Mouse (Mus musculus): ENCODE data around the gene Clic3. TPM values are rescaled to one million over a fixed set of nuclear protein-coding genes. Genes with fewer than 3 reads are reported as not detected.

The Clic3 gene
- polyA plus RNA-seq, 1 experiment from 2014 or later: 139 TPM

- H3K4me1 ChIP-seq (replicated peaks; ENCODE audit: control insufficient read depth, insufficient read depth, low read length): peaks cover 32% of the 10 kb centered on the region
- no peaks in the 10 kb centered on the region for H3K36me3 ChIP-seq (ENCODE audit: control insufficient read depth, insufficient read depth, low read length)
- H3K9ac ChIP-seq (ENCODE audit: low read length): peak within 1 kb of the TSS; percentile 80
- WGBS: under 1% methylated on average over 48 of the region's 48 CpGs
- ATAC-seq (ENCODE audit: low read depth): peak; percentile 80
- H3K4me3 ChIP-seq (ENCODE audit: low read length): peak within 1 kb of the TSS; percentile 73
- peak within 1 kb of the TSS; percentile 96 for H3K27ac ChIP-seq (ENCODE audit: low read length)
- H3K4me2 ChIP-seq (ENCODE audit: low read depth, low read length): peak within 1 kb of the TSS; percentile 77
- no peaks in the 10 kb centered on the region for H3K27me3 ChIP-seq (ENCODE audit: control insufficient read depth, insufficient read depth, low read depth, low read length)
- H3K9me3 ChIP-seq (ENCODE audit: control insufficient read depth, low read length): no peaks in the 10 kb centered on the region
Observed at GRCm38 (mm10) chr2:25460551-25461309, 4.1 kb downstream of the Clic3 start, which contains the start of gene Paxx. Gene Paxx, minus strand, starts transcription at chr2:25461094.

GRCm38 (mm10) chr2:25461407-25461806 is 4.8 kb downstream of the Clic3 start:
- no peaks in the 10 kb centered on the region for H3K27me3 ChIP-seq (ENCODE audit: control insufficient read depth, insufficient read depth, low read depth, low read length)
- no peaks in the 10 kb centered on the region for H3K9me3 ChIP-seq (ENCODE audit: control insufficient read depth, low read length)
- no peak for ATAC-seq (ENCODE audit: low read depth)
- peak overlapping the region; percentile 73 for H3K4me3 ChIP-seq (ENCODE audit: low read length)
- H3K36me3 ChIP-seq (ENCODE audit: control insufficient read depth, insufficient read depth, low read length): no peaks in the 10 kb centered on the region
- peaks cover 27% of the 10 kb centered on the region for H3K4me1 ChIP-seq (replicated peaks; ENCODE audit: control insufficient read depth, insufficient read depth, low read length)
- peak overlapping the region; percentile 69 for H3K9ac ChIP-seq (ENCODE audit: low read length)
- H3K27ac ChIP-seq (ENCODE audit: low read length): peak overlapping the region; percentile 96
- WGBS: 19% methylated on average over 3 of the region's 3 CpGs
- H3K4me2 ChIP-seq (ENCODE audit: low read depth, low read length): peak overlapping the region; percentile 77

GRCm38 (mm10) chr2:25463630-25464029 is 7.0 kb downstream of the Clic3 start:
- ATAC-seq (ENCODE audit: low read depth): no peak
- Histone ChIP-seq H3K9me3 (ENCODE audit: control insufficient read depth, low read length) (no peaks in the 10 kb centered on the region), H3K4me2 (ENCODE audit: low read depth, low read length) (no peak overlapping the region), H3K36me3 (ENCODE audit: control insufficient read depth, insufficient read depth, low read length) (no peaks in the 10 kb centered on the region), H3K9ac (ENCODE audit: low read length) (no peak overlapping the region), H3K27ac (ENCODE audit: low read length) (no peak overlapping the region), H3K4me3 (ENCODE audit: low read length) (no peak overlapping the region), H3K4me1 (replicated peaks; ENCODE audit: control insufficient read depth, insufficient read depth, low read length) (peaks cover 26% of the 10 kb centered on the region), H3K27me3 (ENCODE audit: control insufficient read depth, insufficient read depth, low read depth, low read length) (no peaks in the 10 kb centered on the region)
- 75% methylated on average over 3 of the region's 3 CpGs for WGBS

GRCm38 (mm10) chr2:25465256-25465655 is 8.6 kb downstream of the Clic3 start:
- peaks cover 15% of the 10 kb centered on the region for H3K4me1 ChIP-seq (replicated peaks; ENCODE audit: control insufficient read depth, insufficient read depth, low read length)
- 78% methylated on average over 2 of the region's 2 CpGs for WGBS
- H3K36me3 ChIP-seq (ENCODE audit: control insufficient read depth, insufficient read depth, low read length): no peaks in the 10 kb centered on the region
- H3K4me3 ChIP-seq (ENCODE audit: low read length): no peak overlapping the region
- no peak overlapping the region for H3K27ac ChIP-seq (ENCODE audit: low read length)
- no peak for ATAC-seq (ENCODE audit: low read depth)
- H3K9ac ChIP-seq (ENCODE audit: low read length): no peak overlapping the region
- no peaks in the 10 kb centered on the region for H3K27me3 ChIP-seq (ENCODE audit: control insufficient read depth, insufficient read depth, low read depth, low read length)
- no peak overlapping the region for H3K4me2 ChIP-seq (ENCODE audit: low read depth, low read length)
- H3K9me3 ChIP-seq (ENCODE audit: control insufficient read depth, low read length): no peaks in the 10 kb centered on the region

GRCm38 (mm10) chr2:25465816-25466635 is 9.4 kb downstream of the Clic3 start:
- no peak overlapping the region for H3K27ac ChIP-seq (ENCODE audit: low read length)
- no peaks in the 10 kb centered on the region for H3K27me3 ChIP-seq (ENCODE audit: control insufficient read depth, insufficient read depth, low read depth, low read length)
- 41% methylated on average over 10 of the region's 10 CpGs for WGBS

GRCm38 (mm10) chr2:25467606-25468303 is 11.1 kb downstream of the Clic3 start:
- Histone ChIP-seq H3K9ac (ENCODE audit: low read length) (no peak overlapping the region), H3K36me3 (ENCODE audit: control insufficient read depth, insufficient read depth, low read length) (no peaks in the 10 kb centered on the region), H3K27me3 (ENCODE audit: control insufficient read depth, insufficient read depth, low read depth, low read length) (no peaks in the 10 kb centered on the region), H3K27ac (ENCODE audit: low read length) (no peak overlapping the region), H3K4me3 (ENCODE audit: low read length) (no peak overlapping the region), H3K4me1 (replicated peaks; ENCODE audit: control insufficient read depth, insufficient read depth, low read length) (peaks cover 8% of the 10 kb centered on the region; the same call in 1 of the 2 replicates), H3K9me3 (ENCODE audit: control insufficient read depth, low read length) (no peaks in the 10 kb centered on the region), H3K4me2 (ENCODE audit: low read depth, low read length) (no peak overlapping the region)
- 65% methylated on average over 14 of the region's 14 CpGs for WGBS
- ATAC-seq (ENCODE audit: low read depth): no peak

More at GRCm38 (mm10) chr2:25465816-25466635, 9.4 kb downstream of the Clic3 start:
- H3K4me3 ChIP-seq (ENCODE audit: low read length): no peak overlapping the region
- no peak for ATAC-seq (ENCODE audit: low read depth)
- H3K9ac ChIP-seq (ENCODE audit: low read length): no peak overlapping the region
- no peaks in the 10 kb centered on the region for H3K36me3 ChIP-seq (ENCODE audit: control insufficient read depth, insufficient read depth, low read length)
- H3K9me3 ChIP-seq (ENCODE audit: control insufficient read depth, low read length): no peaks in the 10 kb centered on the region
- no peak overlapping the region for H3K4me2 ChIP-seq (ENCODE audit: low read depth, low read length)
- H3K4me1 ChIP-seq (replicated peaks; ENCODE audit: control insufficient read depth, insufficient read depth, low read length): peaks cover 14% of the 10 kb centered on the region

- Histone ChIP-seq H3K27ac (ENCODE audit: low read length) (peak overlapping the region; percentile 55), H3K4me1 (replicated peaks; ENCODE audit: control insufficient read depth, insufficient read depth, low read length) (peaks cover 8% of the 10 kb centered on the region; the same call in 1 of the 2 replicates), H3K36me3 (ENCODE audit: control insufficient read depth, insufficient read depth, low read length) (no peaks in the 10 kb centered on the region), H3K9me3 (ENCODE audit: control insufficient read depth, low read length) (no peaks in the 10 kb centered on the region), H3K9ac (ENCODE audit: low read length) (no peak overlapping the region), H3K4me3 (ENCODE audit: low read length) (no peak overlapping the region), H3K27me3 (ENCODE audit: control insufficient read depth, insufficient read depth, low read depth, low read length) (no peaks in the 10 kb centered on the region), H3K4me2 (ENCODE audit: low read depth, low read length) (no peak overlapping the region)
- 60% methylated on average over 10 of the region's 10 CpGs for WGBS
- ATAC-seq (ENCODE audit: low read depth): peak; percentile 77
Observed at GRCm38 (mm10) chr2:25468962-25469915, 12.6 kb downstream of the Clic3 start.

GRCm38 (mm10) chr2:25469969-25470368 is 13.3 kb downstream of the Clic3 start, which contains the start of gene Ptgds:
Gene Ptgds, minus strand, starts transcription at chr2:25470046.
- ATAC-seq (ENCODE audit: low read depth): no peak
- Histone ChIP-seq H3K4me2 (ENCODE audit: low read depth, low read length) (no peak within 1 kb of the TSS), H3K27ac (ENCODE audit: low read length) (peak within 1 kb of the TSS; percentile 55), H3K36me3 (ENCODE audit: control insufficient read depth, insufficient read depth, low read length) (no peaks in the 10 kb centered on the region), H3K9ac (ENCODE audit: low read length) (no peak within 1 kb of the TSS), H3K9me3 (ENCODE audit: control insufficient read depth, low read length) (no peaks in the 10 kb centered on the region), H3K27me3 (ENCODE audit: control insufficient read depth, insufficient read depth, low read depth, low read length) (no peaks in the 10 kb centered on the region), H3K4me3 (ENCODE audit: low read length) (no peak within 1 kb of the TSS), H3K4me1 (replicated peaks; ENCODE audit: control insufficient read depth, insufficient read depth, low read length) (peaks cover 8% of the 10 kb centered on the region; the same call in 1 of the 2 replicates)
- WGBS: 40% methylated on average over 6 of the region's 6 CpGs
